Mouse (Mus musculus) stomach, embryonic 16.5 days (tissue): Measurements from ENCODE around the gene Sirpb1b. TPM values are rescaled to one million over a fixed set of nuclear protein-coding genes. Genes with fewer than 3 reads are reported as not detected.
"Not testable (repeated sequence)": the region's sequence is repeated elsewhere in the genome, so short reads cannot be mapped to it uniquely, and the experiment has no call there.

Experiments
- ATAC-seq: fragments of 200-750 bp; cut with Nextera tagmentation; 2 replicates; pipeline ENCODE4 v1.8.0; 2017; ENCODE audit warnings: moderate number of reproducible peaks, moderate TSS enrichment; ENCODE audit not compliant: insufficient read depth, low FRiP score
- H3K27ac ChIP-seq: fragments of 300-500 bp; sonication (generic); 2 replicates; pipeline ENCODE4 v1.5.1; 2014; ENCODE audit warnings: low read length
- H3K27me3 ChIP-seq: fragments of 300-500 bp; sonication (generic); 2 replicates; pipeline ENCODE4 v1.6.1; 2014; ENCODE audit warnings: low read length, control low read depth, mixed read lengths; ENCODE audit not compliant: control insufficient read depth, insufficient read depth
- H3K36me3 ChIP-seq: fragments of 300-500 bp; sonication (generic); 2 replicates; pipeline ENCODE4 v1.6.1; 2014; ENCODE audit warnings: low read length; ENCODE audit not compliant: control insufficient read depth, insufficient read depth
- H3K4me1 ChIP-seq: fragments of 300-500 bp; sonication (generic); 2 replicates; pipeline ENCODE4 v1.6.1; 2014; ENCODE audit warnings: low read length, control low read depth, mixed read lengths; ENCODE audit not compliant: control insufficient read depth, insufficient read depth
- H3K4me2 ChIP-seq: fragments of 300-500 bp; sonication (generic); 2 replicates; pipeline ENCODE4 v1.6.1; 2014; ENCODE audit warnings: low read depth, low read length, mixed read lengths
- H3K4me3 ChIP-seq: fragments of 300-500 bp; sonication (generic); replicated peaks from 2 replicates; pipeline ENCODE4 v1.5.1; 2014; ENCODE audit warnings: mild to moderate bottlenecking, low read length
- H3K9ac ChIP-seq: fragments of 300-500 bp; sonication (generic); 2 replicates; pipeline ENCODE4 v1.6.1; 2014; ENCODE audit warnings: low read length
- H3K9me3 ChIP-seq: fragments of 300-500 bp; sonication (generic); replicated peaks from 2 replicates; pipeline ENCODE4 v1.6.1; 2016; ENCODE audit warnings: low read length, control low read depth; ENCODE audit not compliant: control insufficient read depth
- WGBS: fragments of 180-500 bp; shearing (Covaris S2); extraction: QIAGEN DNeasy Blood & Tissue Kit; methylation state at CpG from one replicate; pipeline ENCODE4 v1.1.7; 2014; 5-methylcytosine and 5-hydroxymethylcytosine counted together
- polyA plus RNA-seq: library from polyadenylated mRNA; unstranded; fragments of >200 nt; fragmentation: Nextera tagmentation; extraction: Ambion mirVana; gene quantifications from 2 replicates; pipeline ENCODE4 v1.2.1, GENCODE M21; 2015

Sirpb1b gene
- polyA plus RNA-seq, 1 experiment from 2014 or later, result 0.48 TPM

GRCm38 (mm10) chr3:15474831-15475230, 100.0 kb downstream of the Sirpb1b start:
- 98% methylated on average over 1 of the region's 2 CpGs for WGBS
- H3K27ac ChIP-seq, H3K9ac ChIP-seq, H3K9me3 ChIP-seq, ATAC-seq, H3K4me2 ChIP-seq, H3K36me3 ChIP-seq, H3K4me1 ChIP-seq, H3K4me3 ChIP-seq, H3K27me3 ChIP-seq: not testable (repeated sequence)

GRCm38 (mm10) chr3:15470158-15470557, 104.7 kb downstream of the Sirpb1b start:
- H3K9ac ChIP-seq, H3K4me3 ChIP-seq, H3K9me3 ChIP-seq, H3K36me3 ChIP-seq, ATAC-seq, H3K27ac ChIP-seq, H3K4me1 ChIP-seq, H3K4me2 ChIP-seq, H3K27me3 ChIP-seq: not testable (repeated sequence)
- 60% methylated on average over 1 of the region's 3 CpGs for WGBS

Other genes starting within 250 kb of the Sirpb1b start
- 0.67 and 0.77 TPM in 2 replicates for gene Gm9733, start 242.8 kb downstream of the Sirpb1b start, polyA plus RNA-seq
- gene Sirpb1a, start 148.5 kb downstream of the Sirpb1b start, polyA plus RNA-seq, result not detected in 2 replicates